Mouse (Mus musculus): ENCODE data around the gene Larp4.

The Larp4 gene

GRCm38 (mm10) chr15:100006180-100006579, 36.3 kb downstream of the Larp4 start:
- DNase-seq (ENCODE audit: low spot score), result no peak

- no peak for DNase-seq (ENCODE audit: low spot score)
Observed at GRCm38 (mm10) chr15:100018280-100018899, 48.5 kb downstream of the Larp4 start.

DNA sequence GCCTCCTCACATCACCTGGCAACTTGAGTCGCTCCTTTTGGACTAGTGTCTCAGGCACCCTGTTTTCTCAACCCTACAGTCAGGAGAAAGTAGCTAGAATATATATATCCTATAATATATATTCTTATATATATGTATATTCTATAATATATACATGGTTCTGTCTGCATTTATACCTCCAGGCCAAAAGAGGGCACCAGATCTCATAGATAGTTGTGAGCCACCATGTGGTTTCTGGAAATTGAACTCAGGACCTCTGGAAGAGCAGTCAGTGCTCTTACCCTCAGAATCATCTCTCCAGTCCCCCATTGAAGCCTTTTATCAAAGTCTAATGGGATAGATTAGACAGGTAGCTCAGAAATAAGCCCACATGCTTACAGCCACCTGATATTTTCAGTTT, 51.3 kb downstream of the Larp4 start:
- DNase-seq (ENCODE audit: low spot score), result no peak

DNA sequence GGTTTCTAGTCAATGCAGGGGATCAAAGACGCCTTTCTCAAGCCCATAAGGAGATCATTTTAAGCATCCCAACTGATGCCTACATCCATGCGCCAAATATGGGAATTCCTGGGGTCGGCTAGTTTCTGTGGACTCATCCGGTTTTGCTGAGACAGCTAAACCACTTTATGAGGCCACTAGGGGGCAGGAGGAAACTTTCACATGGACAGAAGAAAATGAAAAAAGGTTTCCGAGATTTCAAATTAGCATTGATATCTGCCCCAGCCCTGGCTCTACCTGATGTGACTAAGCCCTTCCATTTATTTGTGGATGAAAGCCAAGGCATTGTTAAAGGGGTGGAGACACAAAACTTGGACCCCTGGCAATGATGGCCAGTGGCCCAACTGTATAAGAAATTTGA, 53.1 kb downstream of the Larp4 start:
- DNase-seq (ENCODE audit: low spot score), result no peak

DNA sequence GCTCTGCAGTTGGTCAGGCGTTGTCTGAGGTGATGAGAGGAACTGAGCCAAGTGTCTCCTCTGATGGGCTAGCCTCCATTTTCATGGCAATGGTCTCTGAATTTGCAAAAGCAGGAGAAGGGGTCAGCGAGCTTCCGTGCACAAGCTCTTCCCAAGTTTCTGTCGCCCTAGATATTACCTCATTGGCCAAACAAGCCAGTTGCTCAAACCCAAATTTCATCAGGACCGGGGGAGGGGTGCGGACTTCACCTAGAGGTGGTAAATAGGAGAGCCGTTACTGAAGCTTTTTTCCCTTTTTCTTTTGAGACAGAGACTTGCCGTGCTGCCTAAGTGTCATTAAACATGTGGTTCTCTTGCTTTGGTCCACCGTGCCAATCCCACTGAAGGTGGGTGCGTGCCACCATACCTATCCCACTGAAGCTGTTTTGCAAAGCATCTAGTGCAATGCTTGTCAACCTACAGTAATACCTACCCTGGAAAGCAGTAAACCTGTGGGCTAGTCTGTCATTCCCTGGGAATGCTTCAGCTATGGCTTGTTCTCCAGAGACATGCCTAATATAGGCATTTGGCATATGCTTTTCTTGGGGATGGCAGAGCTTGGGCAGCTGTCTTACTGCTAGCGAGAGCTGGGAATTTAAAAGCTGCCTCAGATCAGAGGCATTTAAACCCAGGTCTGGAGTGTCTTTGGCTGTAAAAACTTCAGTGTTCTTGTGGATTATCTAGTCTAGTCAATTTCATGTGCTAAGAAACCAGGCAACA, 55.4 kb downstream of the Larp4 start:
- DNase-seq (ENCODE audit: low spot score), result no peak

GRCm38 (mm10) chr15:100028133-100028532, 58.3 kb downstream of the Larp4 start:
- no peak for DNase-seq (ENCODE audit: low spot score)

DNA sequence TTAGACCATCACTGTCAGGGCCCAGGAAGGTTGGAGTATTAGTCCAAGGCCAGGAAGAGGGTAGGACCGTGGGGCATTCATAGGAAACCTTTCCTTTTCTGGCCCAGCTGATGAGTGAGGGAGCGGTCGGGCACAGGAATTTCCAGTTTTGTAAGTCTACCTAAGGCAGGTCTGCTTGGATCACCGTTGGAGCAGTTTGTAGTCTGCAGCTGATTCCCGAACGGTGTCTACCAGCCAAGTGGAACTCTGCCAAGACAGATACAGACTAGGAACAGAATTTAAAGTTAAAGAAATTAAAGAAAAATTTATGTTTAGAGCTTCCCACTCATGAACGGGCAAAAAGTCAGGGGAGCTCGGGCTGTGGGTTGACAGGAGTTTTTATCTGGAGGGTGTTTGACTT, 59.6 kb downstream of the Larp4 start:
- no peak for DNase-seq (ENCODE audit: low spot score)

DNA sequence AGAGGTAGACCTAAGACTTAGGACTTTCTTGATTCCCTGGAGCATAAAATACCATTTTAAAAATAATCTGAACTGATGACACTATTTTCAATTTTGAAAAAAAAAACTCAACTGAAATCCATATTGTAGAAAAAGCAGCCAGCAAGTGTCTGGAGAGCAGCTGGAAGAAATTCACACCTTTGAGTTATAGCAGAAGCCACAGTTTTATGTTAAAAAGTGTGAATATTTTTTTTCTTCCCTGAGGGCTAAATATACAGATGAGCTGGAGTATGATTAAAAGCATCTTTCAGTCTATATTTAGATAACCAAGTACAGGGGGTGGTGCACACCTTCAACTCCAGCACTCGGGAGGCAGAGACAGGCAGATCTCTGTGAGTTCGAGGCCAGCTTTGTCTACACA, 60.0 kb downstream of the Larp4 start:
- no peak for DNase-seq (ENCODE audit: low spot score)

DNA sequence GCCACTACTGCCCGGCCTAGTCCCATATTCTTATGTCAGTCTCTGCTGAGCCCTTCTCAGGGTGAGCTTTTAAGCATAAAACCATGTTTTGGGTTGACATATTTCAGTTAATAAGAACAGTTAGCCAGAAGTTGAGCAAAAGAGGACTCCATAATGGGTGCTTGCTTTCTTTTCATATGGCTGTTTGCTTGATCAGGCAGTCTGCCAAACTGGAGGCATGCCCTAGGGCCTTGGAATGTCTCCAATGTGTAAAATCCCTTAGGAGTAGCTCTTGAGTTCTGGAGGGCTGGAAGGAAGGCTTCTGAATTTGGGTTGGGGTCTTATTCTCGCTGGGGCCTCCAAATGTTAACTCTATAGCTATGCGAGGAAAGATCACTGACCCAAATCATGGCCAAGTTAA, 62.7 kb downstream of the Larp4 start:
- no peak for DNase-seq (ENCODE audit: low spot score)

DNA sequence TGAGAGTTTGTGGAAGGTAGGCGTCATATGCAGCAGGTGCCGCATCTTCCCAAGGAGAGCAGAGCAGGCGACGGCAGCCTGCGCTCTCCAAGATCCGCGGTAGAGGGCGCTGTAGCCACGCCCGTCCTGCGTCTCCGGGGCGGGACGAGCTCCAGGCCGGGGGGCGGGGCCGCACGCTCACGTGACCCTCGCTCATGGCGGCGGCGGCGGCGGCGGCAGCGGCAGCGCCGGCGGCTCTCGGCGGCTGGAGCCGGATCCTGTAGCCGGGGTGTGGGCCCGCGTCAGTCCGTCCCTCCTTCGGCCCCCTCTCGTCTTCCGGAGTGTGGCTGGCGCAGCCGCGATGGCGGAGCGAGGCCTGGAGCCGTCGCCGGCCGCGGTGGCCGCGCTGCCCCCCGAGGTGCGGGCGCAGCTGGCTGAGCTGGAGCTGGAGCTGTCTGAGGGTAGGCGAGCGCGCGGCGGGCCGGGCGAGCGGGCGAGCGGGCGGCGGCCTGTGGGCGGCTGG, 68.7 kb downstream of the Larp4 start, which contains the start of gene Dip2b:
Gene Dip2b (plus strand): TSS at position 195 of the 502 bp plus-strand sequence.
- peak; percentile 94 for DNase-seq (ENCODE audit: low spot score)

GRCm38 (mm10) chr15:100039001-100039701, 69.3 kb downstream of the Larp4 start:
- DNase-seq (ENCODE audit: low spot score), result peak; percentile 68

DNA sequence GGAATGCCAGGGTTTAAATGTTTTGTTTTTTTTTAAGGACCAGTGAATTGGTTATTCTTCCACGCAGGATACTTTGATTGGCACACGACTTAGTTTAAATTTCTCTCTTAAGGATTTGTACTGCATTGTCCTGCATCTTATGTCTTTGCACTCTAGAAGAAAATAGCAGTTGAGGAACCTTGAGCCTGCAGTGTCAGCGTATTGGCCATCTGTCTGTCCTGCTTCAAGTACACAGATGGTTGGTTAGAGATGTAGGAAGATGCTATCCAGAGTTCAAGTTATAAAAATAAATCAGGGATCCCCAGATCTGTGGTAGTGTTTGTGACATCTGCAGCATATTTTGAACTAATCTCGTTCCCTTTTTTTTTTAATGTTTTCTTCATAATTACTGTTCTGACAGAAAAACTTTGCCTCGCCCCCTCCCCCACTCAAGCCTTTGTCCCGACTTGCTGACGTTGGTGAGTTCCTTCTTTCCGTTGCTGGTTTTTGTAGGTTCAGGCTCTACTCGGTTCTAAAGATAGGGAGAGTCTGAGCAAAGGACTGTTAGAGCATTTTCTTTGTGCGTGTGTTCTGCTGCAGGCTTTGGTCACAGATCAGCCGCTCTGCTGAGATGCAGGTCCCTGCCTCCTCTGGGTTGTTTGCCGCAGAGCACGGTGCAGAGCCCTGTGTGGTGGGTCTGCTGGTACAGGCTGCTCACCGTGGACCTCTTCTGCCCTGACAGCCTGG, 70.8 kb downstream of the Larp4 start:
- no peak for DNase-seq (ENCODE audit: low spot score)

- DNase-seq (ENCODE audit: low spot score), result no peak
Observed at GRCm38 (mm10) chr15:100041267-100042047, 71.6 kb downstream of the Larp4 start.

GRCm38 (mm10) chr15:100042048-100042400, 72.2 kb downstream of the Larp4 start:
- DNase-seq (ENCODE audit: low spot score), result no peak

DNA sequence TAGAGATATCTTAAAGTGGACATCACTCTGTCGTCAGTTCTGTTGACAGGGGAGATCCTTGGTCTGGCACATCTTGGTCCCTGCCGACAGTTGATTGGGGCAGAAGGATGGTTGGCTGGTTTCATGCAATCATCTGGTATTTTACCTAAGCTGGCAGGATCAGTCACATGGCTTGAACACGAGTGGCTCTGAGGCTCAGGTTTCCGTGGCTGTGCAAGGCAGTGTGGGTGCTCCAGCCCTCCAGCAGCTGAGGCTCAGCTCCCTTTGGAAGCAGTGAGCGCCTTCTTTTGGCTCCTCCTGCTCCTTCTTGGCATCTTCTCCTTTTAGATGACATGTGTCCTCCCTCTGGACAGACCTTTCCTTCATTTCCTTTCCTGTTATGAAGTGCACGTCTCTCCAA, 75.7 kb downstream of the Larp4 start:
- DNase-seq (ENCODE audit: low spot score), result no peak

- DNase-seq (ENCODE audit: low spot score), result no peak
Observed at GRCm38 (mm10) chr15:100049496-100050087, 79.7 kb downstream of the Larp4 start.

- no peak for DNase-seq (ENCODE audit: low spot score)
Observed at GRCm38 (mm10) chr15:100050940-100051339, 81.1 kb downstream of the Larp4 start.

- DNase-seq (ENCODE audit: low spot score), result no peak
Observed at GRCm38 (mm10) chr15:100052726-100053125, 82.9 kb downstream of the Larp4 start.

- DNase-seq (ENCODE audit: low spot score), result no peak
Observed at GRCm38 (mm10) chr15:100056397-100056908, 86.6 kb downstream of the Larp4 start.

GRCm38 (mm10) chr15:100057698-100058097, 87.8 kb downstream of the Larp4 start:
- no peak for DNase-seq (ENCODE audit: low spot score)

- no peak for DNase-seq (ENCODE audit: low spot score)
Observed at GRCm38 (mm10) chr15:100058143-100058542, 88.3 kb downstream of the Larp4 start.
